Mouse (Mus musculus): Measurements from ENCODE around the gene Ccl17.

Ccl17 gene

GRCm38 (mm10) chr8:94810153-94810552, at the start of gene Ccl17:
Gene Ccl17, plus strand, starts transcription at chr8:94810453.
- no peak for DNase-seq

GRCm38 (mm10) chr8:94767035-94767434, 43.2 kb upstream of the Ccl17 start:
- DNase-seq, result no peak

GRCm38 (mm10) chr8:94770945-94771344, 39.3 kb upstream of the Ccl17 start:
- peak; percentile 68 for DNase-seq

GRCm38 (mm10) chr8:94771941-94772670, 38.1 kb upstream of the Ccl17 start, which contains the start of gene Cx3cl1:
Gene Cx3cl1, plus strand, starts transcription at chr8:94772009.
- DNase-seq, result peak; percentile 91

GRCm38 (mm10) chr8:94773048-94773447, 37.2 kb upstream of the Ccl17 start:
- DNase-seq, result no peak

GRCm38 (mm10) chr8:94773700-94774171, 36.5 kb upstream of the Ccl17 start:
- DNase-seq, result no peak

GRCm38 (mm10) chr8:94774601-94775000, 35.7 kb upstream of the Ccl17 start:
- DNase-seq, result no peak

GRCm38 (mm10) chr8:94776346-94776745, 33.9 kb upstream of the Ccl17 start:
- no peak for DNase-seq

- no peak for DNase-seq
Observed at GRCm38 (mm10) chr8:94778036-94778435, 32.2 kb upstream of the Ccl17 start.

GRCm38 (mm10) chr8:94778473-94778872, 31.8 kb upstream of the Ccl17 start:
- DNase-seq, result peak; percentile 83

GRCm38 (mm10) chr8:94778895-94779533, 31.2 kb upstream of the Ccl17 start:
- DNase-seq, result no peak

GRCm38 (mm10) chr8:94779534-94780294, 30.5 kb upstream of the Ccl17 start:
- DNase-seq, result no peak

GRCm38 (mm10) chr8:94780491-94781154, 29.6 kb upstream of the Ccl17 start:
- DNase-seq, result no peak

- no peak for DNase-seq
Observed at GRCm38 (mm10) chr8:94781155-94781837, 29.0 kb upstream of the Ccl17 start.

- DNase-seq, result peak; percentile 94
Observed at GRCm38 (mm10) chr8:94781838-94782235, 28.4 kb upstream of the Ccl17 start.

- no peak for DNase-seq
Observed at GRCm38 (mm10) chr8:94783890-94784289, 26.4 kb upstream of the Ccl17 start.

GRCm38 (mm10) chr8:94785247-94785985, 24.8 kb upstream of the Ccl17 start:
- DNase-seq, result peak; percentile 85

- DNase-seq, result no peak
Observed at GRCm38 (mm10) chr8:94785995-94786595, 24.2 kb upstream of the Ccl17 start.

- peak; percentile 82 for DNase-seq
Observed at GRCm38 (mm10) chr8:94787524-94788501, 22.4 kb upstream of the Ccl17 start.

Data from kidney, adult 11 months (tissue).